Mouse (Mus musculus) thymus, postnatal 14 days (tissue): ENCODE results near the gene Hectd4.

Experiments
- DNase-seq: peaks from one replicate; pipeline ENCODE4 v3.0.0; 2021

Gene Hectd4

GRCm38 (mm10) chr5:121398146-121398964 lies 178.3 kb downstream of the Hectd4 start:
- no peak for DNase-seq

GRCm38 (mm10) chr5:121398965-121399462 lies 179.0 kb downstream of the Hectd4 start:
- no peak for DNase-seq

GRCm38 (mm10) chr5:121399540-121399939 lies 179.5 kb downstream of the Hectd4 start:
- DNase-seq: no peak

- DNase-seq: no peak
Observed at GRCm38 (mm10) chr5:121400064-121400463, 180.0 kb downstream of the Hectd4 start.

GRCm38 (mm10) chr5:121400849-121401248 lies 180.8 kb downstream of the Hectd4 start:
- no peak for DNase-seq

GRCm38 (mm10) chr5:121407856-121408255 lies 187.8 kb downstream of the Hectd4 start:
- DNase-seq: no peak

- DNase-seq: no peak
Observed at GRCm38 (mm10) chr5:121410975-121411374, 191.0 kb downstream of the Hectd4 start.
